Mouse (Mus musculus) heart, embryonic 13.5 days (tissue): ENCODE data around the gene Tmem88b. TPM values are rescaled to one million over a fixed set of nuclear protein-coding genes. Genes with fewer than 3 reads are reported as not detected.
A peak's percentile ranks its signal among the peaks of the same experiment; 100 is the strongest.

Experiments used
- ATAC-seq: fragments of 200-750 bp; cut with Nextera tagmentation; 2 replicates; pipeline ENCODE4 v1.8.0; 2017; ENCODE audit warnings: moderate TSS enrichment; ENCODE audit not compliant: insufficient number of reproducible peaks, low FRiP score, low TSS enrichment; ENCODE audit errors: extremely low read depth
- H3K27ac ChIP-seq: fragments of 300-500 bp; sonication (generic); replicated peaks from 2 replicates; pipeline ENCODE4 v1.5.1; 2015; ENCODE audit warnings: moderate library complexity, mild to moderate bottlenecking, inconsistent platforms
- H3K27me3 ChIP-seq: fragments of 300-500 bp; sonication (generic); replicated peaks from 2 replicates; pipeline ENCODE4 v1.6.1; 2015; ENCODE audit warnings: mild to moderate bottlenecking, inconsistent platforms
- H3K36me3 ChIP-seq: fragments of 300-500 bp; sonication (generic); 2 replicates; pipeline ENCODE4 v1.6.1; 2015; ENCODE audit warnings: mild to moderate bottlenecking, inconsistent platforms
- H3K4me1 ChIP-seq: fragments of 300-500 bp; sonication (generic); 2 replicates; pipeline ENCODE4 v1.6.1; 2015; ENCODE audit warnings: inconsistent platforms
- H3K4me2 ChIP-seq: fragments of 300-500 bp; sonication (generic); 2 replicates; pipeline ENCODE4 v1.6.1; 2015; ENCODE audit warnings: inconsistent platforms, mild to moderate bottlenecking, moderate library complexity
- H3K4me3 ChIP-seq: fragments of 300-500 bp; sonication (generic); 2 replicates; pipeline ENCODE4 v1.5.1; 2015; ENCODE audit warnings: moderate library complexity, mild to moderate bottlenecking, inconsistent platforms
- H3K9ac ChIP-seq: fragments of 300-500 bp; sonication (generic); 2 replicates; pipeline ENCODE4 v1.6.1; 2015; ENCODE audit warnings: inconsistent platforms, mild to moderate bottlenecking, moderate library complexity
- H3K9me3 ChIP-seq: fragments of 300-500 bp; sonication (generic); 2 replicates; pipeline ENCODE4 v1.6.1; 2016; ENCODE audit warnings: inconsistent platforms
- WGBS: fragments of 180-500 bp; shearing (Covaris S2); methylation state at CpG from one replicate; pipeline ENCODE4 v1.1.7; 2015; ENCODE audit warnings: mixed read lengths; 5-methylcytosine and 5-hydroxymethylcytosine counted together
- microRNA-seq: library from miRNA; unstranded; fragments of <30 nt; microRNA quantifications from one replicate; pipeline ENCODE4, GENCODE M21; 2016
- polyA plus RNA-seq: library from polyadenylated mRNA; unstranded; fragments of >200 nt; fragmentation: Nextera tagmentation; extraction: Ambion mirVana; gene quantifications from 2 replicates; pipeline ENCODE4 v1.2.1, GENCODE M21; 2015

Tmem88b gene
- polyA plus RNA-seq, 1 experiment from 2014 or later: 4.2 TPM

GRCm38 (mm10) chr4:155735788-155736187 lies 49.9 kb downstream of the Tmem88b start:
- peaks cover 50% of the 10 kb centered on the region for H3K36me3 ChIP-seq
- WGBS: 81% methylated on average over 5 of the region's 5 CpGs
- H3K4me2 ChIP-seq: peak overlapping the region; percentile 92
- no peaks in the 10 kb centered on the region for H3K9me3 ChIP-seq
- peaks cover 18% of the 10 kb centered on the region for H3K4me1 ChIP-seq
- H3K9ac ChIP-seq: peak overlapping the region; percentile 91
- ATAC-seq: no peak
- H3K4me3 ChIP-seq: peak overlapping the region; percentile 84
- H3K27me3 ChIP-seq: no peaks in the 10 kb centered on the region
- H3K27ac ChIP-seq: no peak overlapping the region

- peak; percentile 26; the same call in 1 of the 2 replicates for ATAC-seq
- Histone ChIP-seq H3K4me2 (peak overlapping the region; percentile 92), H3K36me3 (peaks cover 48% of the 10 kb centered on the region), H3K4me3 (peak overlapping the region; percentile 84), H3K27ac (peak overlapping the region; percentile 87), H3K9me3 (no peaks in the 10 kb centered on the region), H3K27me3 (no peaks in the 10 kb centered on the region), H3K4me1 (peaks cover 18% of the 10 kb centered on the region), H3K9ac (peak overlapping the region; percentile 91)
- 1% methylated on average over 46 of the region's 79 CpGs for WGBS
These were observed 50.5 kb downstream of the Tmem88b start for GRCm38 (mm10) chr4:155734951-155735702.

- H3K9ac ChIP-seq: peak within 1 kb of the TSS; percentile 91
- H3K27me3 ChIP-seq: no peaks in the 10 kb centered on the region
- H3K27ac ChIP-seq: peak within 1 kb of the TSS; percentile 87
- H3K9me3 ChIP-seq: no peaks in the 10 kb centered on the region
- peaks cover 47% of the 10 kb centered on the region for H3K36me3 ChIP-seq
- peak within 1 kb of the TSS; percentile 84 for H3K4me3 ChIP-seq
- under 1% methylated on average over 34 of the region's 35 CpGs for WGBS
- H3K4me2 ChIP-seq: peak within 1 kb of the TSS; percentile 92
- peaks cover 18% of the 10 kb centered on the region for H3K4me1 ChIP-seq
- peak; percentile 76 for ATAC-seq
These were observed 51.2 kb downstream of the Tmem88b start, which contains the start of gene Tmem240 for GRCm38 (mm10) chr4:155734350-155734941. Gene Tmem240 (plus strand): TSS chr4:155734800.

GRCm38 (mm10) chr4:155733267-155733666 lies 52.4 kb downstream of the Tmem88b start:
- Histone ChIP-seq H3K27ac (no peak overlapping the region), H3K27me3 (no peaks in the 10 kb centered on the region), H3K9me3 (no peaks in the 10 kb centered on the region), H3K4me3 (no peak overlapping the region), H3K9ac (no peak overlapping the region; the same call in 1 of the 2 replicates), H3K36me3 (peaks cover 44% of the 10 kb centered on the region), H3K4me1 (peaks cover 18% of the 10 kb centered on the region), H3K4me2 (peak overlapping the region; percentile 92; the same call in 1 of the 2 replicates)
- ATAC-seq: no peak
- WGBS: 84% methylated on average over 10 of the region's 10 CpGs

Small RNA genes lying within 50 kb of the gene (microRNA-seq; reads per million reads assigned to microRNA genes)
- gene Gm27743: not detected

Other genes with a start within 250 kb of the Tmem88b start
- 45.0 and 49.3 TPM in 2 replicates for gene Nadk, start 223.5 kb downstream of the Tmem88b start, polyA plus RNA-seq
- 5.7 and 6.2 TPM in 2 replicates for gene Slc35e2, start 184.5 kb downstream of the Tmem88b start, polyA plus RNA-seq
- 39.6 and 40.2 TPM in 2 replicates for gene Cdk11b, start 161.0 kb downstream of the Tmem88b start, polyA plus RNA-seq
- not detected in 2 replicates for gene Gm10563, start 140.5 kb downstream of the Tmem88b start, polyA plus RNA-seq
- gene Mmp23, start 132.5 kb downstream of the Tmem88b start, polyA plus RNA-seq: 67.1 and 73.0 TPM in 2 replicates
- gene Mib2, start 116.7 kb downstream of the Tmem88b start, polyA plus RNA-seq: 16.5 and 16.9 TPM in 2 replicates
- 1.1 and 1.4 TPM in 2 replicates for gene Fndc10, start 91.5 kb downstream of the Tmem88b start, polyA plus RNA-seq
- 105 and 122 TPM in 2 replicates for gene Ssu72, start 81.1 kb downstream of the Tmem88b start, polyA plus RNA-seq
- gene Tmem240, start 51.1 kb downstream of the Tmem88b start, polyA plus RNA-seq: 0.46 and 0.51 TPM in 2 replicates
- 87.7 and 93.2 TPM in 2 replicates for gene Atad3a, start 24.8 kb downstream of the Tmem88b start, polyA plus RNA-seq
- 3.5 and 3.7 TPM in 2 replicates for gene Vwa1, start 11.2 kb downstream of the Tmem88b start, polyA plus RNA-seq
- gene Ankrd65, start 4.6 kb upstream of the Tmem88b start, polyA plus RNA-seq: not detected in 2 replicates
- 138 and 157 TPM in 2 replicates for gene Mrpl20, start 17.0 kb upstream of the Tmem88b start, polyA plus RNA-seq
- gene Ccnl2, start 26.6 kb upstream of the Tmem88b start, polyA plus RNA-seq: 97.1 and 113 TPM in 2 replicates
- 126 and 144 TPM in 2 replicates for gene Aurkaip1, start 45.4 kb upstream of the Tmem88b start, polyA plus RNA-seq
- 56.7 and 59.3 TPM in 2 replicates for gene Mxra8, start 53.8 kb upstream of the Tmem88b start, polyA plus RNA-seq
- 2.8 and 2.9 TPM in 2 replicates for gene Dvl1, start 61.5 kb upstream of the Tmem88b start, polyA plus RNA-seq
- gene Tas1r3, start 77.5 kb upstream of the Tmem88b start, polyA plus RNA-seq: 0.09 and 0.11 TPM in 2 replicates
- 9.1 and 9.8 TPM in 2 replicates for gene Cptp, start 83.6 kb upstream of the Tmem88b start, polyA plus RNA-seq
- 36.0 and 36.4 TPM in 2 replicates for gene Ints11, start 83.7 kb upstream of the Tmem88b start, polyA plus RNA-seq
- gene Pusl1, start 105.9 kb upstream of the Tmem88b start, polyA plus RNA-seq: 32.5 and 33.1 TPM in 2 replicates
- gene Acap3, start 105.9 kb upstream of the Tmem88b start, polyA plus RNA-seq: 8.8 and 10.4 TPM in 2 replicates
- 72.0 and 81.6 TPM in 2 replicates for gene Ube2j2, start 158.0 kb upstream of the Tmem88b start, polyA plus RNA-seq
- 20.3 and 32.8 TPM in 2 replicates for gene C1qtnf12, start 176.4 kb upstream of the Tmem88b start, polyA plus RNA-seq
- gene B3galt6, start 206.8 kb upstream of the Tmem88b start, polyA plus RNA-seq: 8.8 and 10.7 TPM in 2 replicates
- gene Sdf4, start 207.0 kb upstream of the Tmem88b start, polyA plus RNA-seq: 127 and 136 TPM in 2 replicates
- gene Tnfrsf4, start 228.0 kb upstream of the Tmem88b start, polyA plus RNA-seq: 0.42 and 0.47 TPM in 2 replicates
- gene Tnfrsf18, start 240.3 kb upstream of the Tmem88b start, polyA plus RNA-seq: 1.9 and 2.0 TPM in 2 replicates